Mouse (Mus musculus) neural tube, embryonic 11.5 days (tissue): ENCODE data around the gene Klhdc2. TPM values are rescaled to one million over a fixed set of nuclear protein-coding genes. Genes with fewer than 3 reads are reported as not detected.

Source experiments
- ATAC-seq: fragments of 200-750 bp; cut with Nextera tagmentation; 2 replicates; pipeline ENCODE4 v1.8.0; 2017; ENCODE audit warnings: moderate number of reproducible peaks, mild to moderate bottlenecking, moderate TSS enrichment, moderate library complexity; ENCODE audit not compliant: insufficient read depth, low FRiP score, low TSS enrichment
- DNase-seq: peaks from one replicate; pipeline ENCODE4 v3.0.0-alpha.2; 2015; ENCODE audit warnings: low spot score
- H3K27ac ChIP-seq: fragments of 300-500 bp; sonication (generic); 2 replicates; pipeline ENCODE4 v1.5.1; 2014; ENCODE audit warnings: low read depth, mild to moderate bottlenecking, low read length
- H3K27me3 ChIP-seq: fragments of 300-500 bp; sonication (generic); 2 replicates; pipeline ENCODE4 v1.6.1; 2014; ENCODE audit warnings: mild to moderate bottlenecking, low read length, mixed read lengths; ENCODE audit not compliant: control insufficient read depth, insufficient read depth
- H3K36me3 ChIP-seq: fragments of 300-500 bp; sonication (generic); 2 replicates; pipeline ENCODE4 v1.6.1; 2014; ENCODE audit warnings: mild to moderate bottlenecking, low read length, moderate library complexity, mixed read lengths; ENCODE audit not compliant: control insufficient read depth, insufficient read depth
- H3K4me1 ChIP-seq: fragments of 300-500 bp; sonication (generic); 2 replicates; pipeline ENCODE4 v1.6.1; 2014; ENCODE audit warnings: low read length, mixed read lengths; ENCODE audit not compliant: control insufficient read depth, insufficient read depth
- H3K4me2 ChIP-seq: fragments of 300-500 bp; sonication (generic); 2 replicates; pipeline ENCODE4 v1.6.1; 2014; ENCODE audit warnings: low read depth, mild to moderate bottlenecking, moderate library complexity
- H3K4me3 ChIP-seq: fragments of 300-500 bp; sonication (generic); 2 replicates; pipeline ENCODE4 v1.5.1; 2014; ENCODE audit warnings: low read depth, low read length
- H3K9ac ChIP-seq: fragments of 300-500 bp; sonication (generic); 2 replicates; pipeline ENCODE4 v1.6.1; 2014; ENCODE audit warnings: mild to moderate bottlenecking, low read length
- H3K9me3 ChIP-seq: fragments of 300-500 bp; sonication (generic); 2 replicates; pipeline ENCODE4 v1.6.1; 2016; ENCODE audit warnings: low read length; ENCODE audit not compliant: control insufficient read depth
- WGBS: fragments of 180-500 bp; shearing (Covaris S2); extraction: QIAGEN DNeasy Blood & Tissue Kit; methylation state at CpG from one replicate; pipeline ENCODE4 v1.1.7; 2014; 5-methylcytosine and 5-hydroxymethylcytosine counted together
- polyA plus RNA-seq: library from polyadenylated mRNA; unstranded; fragments of >200 nt; fragmentation: Nextera tagmentation; extraction: Ambion mirVana; gene quantifications from 2 replicates; pipeline ENCODE4 v1.2.1, GENCODE M21; 2014

Klhdc2 gene
- polyA plus RNA-seq, 1 experiment from 2014 or later: 251 TPM

DNA sequence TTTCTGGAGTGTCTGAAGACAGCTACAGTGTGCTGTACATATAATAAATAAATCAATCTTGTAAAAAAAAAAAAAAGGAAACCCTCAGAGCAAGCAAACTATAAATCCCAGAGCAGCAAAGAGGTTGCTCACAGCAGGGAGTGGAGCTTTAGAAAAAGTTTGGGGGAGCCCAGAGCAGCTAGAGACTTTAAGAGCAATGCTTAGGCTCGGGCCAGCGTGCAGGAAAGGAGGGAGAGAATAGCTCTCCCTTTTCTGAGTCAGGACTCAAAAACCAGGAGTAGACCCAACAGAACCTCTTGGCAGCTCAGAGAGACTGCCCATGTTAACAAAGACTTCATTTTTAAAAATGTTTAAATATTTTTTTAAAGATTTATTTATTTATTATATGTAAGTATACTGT lies 27.5 kb upstream of the Klhdc2 start:
- H3K36me3 ChIP-seq: no peaks in the 10 kb centered on the region
- no peak overlapping the region for H3K4me2 ChIP-seq
- no peaks in the 10 kb centered on the region for H3K9me3 ChIP-seq
- 67% methylated on average over 2 of the region's 2 CpGs for WGBS
- no peaks in the 10 kb centered on the region for H3K27me3 ChIP-seq
- H3K27ac ChIP-seq: no peak overlapping the region
- H3K4me1 ChIP-seq: no peaks in the 10 kb centered on the region
- H3K4me3 ChIP-seq: no peak overlapping the region
- no peak overlapping the region for H3K9ac ChIP-seq
- DNase-seq (no peak), ATAC-seq (no peak)

DNA sequence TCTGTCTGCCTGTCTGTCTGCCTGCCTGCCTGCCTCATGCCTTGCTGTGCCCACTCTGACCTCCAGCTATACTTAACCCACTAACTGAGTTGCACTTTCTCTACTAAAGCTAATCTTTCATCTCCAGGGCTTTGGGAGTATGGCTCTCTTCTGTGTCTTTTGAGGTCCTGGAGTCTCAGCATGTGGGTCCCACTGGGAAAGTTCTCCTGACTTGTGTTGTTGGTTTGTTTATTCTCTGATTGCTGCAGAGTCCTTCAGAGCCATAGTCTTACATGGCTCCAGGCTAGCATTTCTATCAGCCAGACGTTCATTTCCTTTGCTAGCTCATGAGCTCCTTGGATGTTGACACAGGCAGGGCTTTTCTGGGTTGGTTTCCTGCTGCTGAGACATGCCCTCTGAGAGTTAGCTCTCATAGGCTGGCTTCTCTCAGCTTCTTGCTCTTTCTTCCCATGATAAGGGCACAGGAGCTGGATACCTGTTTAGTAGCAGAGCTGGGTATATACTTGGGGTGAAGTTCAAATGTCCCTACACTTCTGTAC lies 16.5 kb upstream of the Klhdc2 start:
- 59% methylated on average over 1 of the region's 1 CpGs for WGBS
- DNase-seq (no peak), ATAC-seq (no peak)

DNA sequence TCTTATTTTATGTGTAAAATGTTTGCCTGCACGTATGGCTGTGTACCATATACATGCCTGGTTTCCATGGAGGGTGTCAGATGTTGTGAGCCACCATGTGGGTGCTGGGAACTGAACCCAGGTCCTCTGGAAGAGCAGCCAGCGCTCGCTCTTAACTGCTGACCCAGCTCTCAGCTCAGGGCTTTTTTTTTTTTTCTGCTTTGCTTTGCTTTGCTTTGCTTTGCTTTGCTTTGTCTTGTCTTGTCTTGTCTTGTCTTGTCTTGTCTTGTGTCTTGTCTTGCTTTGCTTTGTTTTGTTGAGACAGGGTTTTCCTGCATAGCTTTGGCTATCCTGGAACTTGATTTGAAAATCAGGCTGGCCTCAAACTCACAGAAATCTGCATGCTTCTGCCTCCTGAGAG lies 15.6 kb upstream of the Klhdc2 start:
- DNase-seq (no peak), ATAC-seq (no peak)
- H3K36me3 ChIP-seq: no peaks in the 10 kb centered on the region
- no peak overlapping the region for H3K4me2 ChIP-seq
- H3K9ac ChIP-seq: no peak overlapping the region
- H3K27ac ChIP-seq: no peak overlapping the region
- 93% methylated on average over 3 of the region's 3 CpGs for whole genome bisulfite sequencing
- H3K27me3 ChIP-seq: no peaks in the 10 kb centered on the region
- H3K9me3 ChIP-seq: no peaks in the 10 kb centered on the region
- H3K4me3 ChIP-seq: no peak overlapping the region
- H3K4me1 ChIP-seq: no peaks in the 10 kb centered on the region

More for the DNA sequence above, 16.5 kb upstream of the Klhdc2 start:
- no peaks in the 10 kb centered on the region for H3K36me3 ChIP-seq
- H3K4me2 ChIP-seq: no peak overlapping the region
- H3K27me3 ChIP-seq: no peaks in the 10 kb centered on the region
- no peak overlapping the region for H3K27ac ChIP-seq
- no peaks in the 10 kb centered on the region for H3K4me1 ChIP-seq
- H3K4me3 ChIP-seq: no peak overlapping the region
- no peak overlapping the region for H3K9ac ChIP-seq
- H3K9me3 ChIP-seq: no peaks in the 10 kb centered on the region

DNA sequence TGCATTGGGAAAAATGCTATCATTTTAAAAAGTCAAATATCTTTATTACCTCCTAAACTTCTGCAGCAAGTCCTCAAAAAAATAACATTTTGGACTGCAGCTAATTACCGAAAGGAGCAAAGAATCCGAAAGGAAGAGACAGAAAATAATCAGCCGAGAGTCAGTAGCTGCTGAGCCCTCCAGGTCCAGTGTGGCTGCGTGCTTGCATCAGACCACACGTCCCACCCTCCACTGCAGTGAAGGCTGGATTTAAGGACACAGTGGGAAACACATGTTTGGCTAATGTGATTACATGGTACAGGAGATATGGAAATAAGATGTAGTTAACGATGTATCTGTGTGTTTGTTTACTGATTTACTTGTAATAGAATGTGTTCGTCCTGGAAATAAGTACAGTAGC lies 13.3 kb upstream of the Klhdc2 start:
- no peaks in the 10 kb centered on the region for H3K4me1 ChIP-seq
- 90% methylated on average over 7 of the region's 7 CpGs for WGBS
- H3K27me3 ChIP-seq: no peaks in the 10 kb centered on the region
- H3K9ac ChIP-seq: no peak overlapping the region
- H3K9me3 ChIP-seq: no peaks in the 10 kb centered on the region
- H3K4me3 ChIP-seq: no peak overlapping the region
- ATAC-seq: no peak
- H3K27ac ChIP-seq: no peak overlapping the region
- H3K4me2 ChIP-seq: no peak overlapping the region
- no peaks in the 10 kb centered on the region for H3K36me3 ChIP-seq
- no peak for DNase-seq

DNA sequence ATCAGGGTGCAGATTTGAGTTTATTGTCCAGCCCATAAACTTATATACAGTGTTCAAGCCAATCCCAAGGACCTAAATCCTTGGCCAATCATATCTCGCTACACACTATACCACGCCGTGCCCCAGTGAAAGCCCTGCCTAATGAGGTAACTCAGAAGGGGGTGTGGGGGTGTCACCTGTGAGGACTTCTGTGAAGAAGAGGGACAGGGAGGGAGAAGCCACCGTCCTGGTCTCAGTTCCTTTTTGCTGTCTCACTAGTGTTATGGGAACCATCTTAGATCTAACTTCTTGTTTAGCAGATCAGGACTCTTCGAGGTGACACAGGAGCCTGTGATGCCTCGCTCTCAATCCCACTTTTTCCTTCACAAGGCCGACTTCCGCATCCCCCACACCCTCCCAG lies 8.9 kb upstream of the Klhdc2 start:
- ATAC-seq: no peak

DNA sequence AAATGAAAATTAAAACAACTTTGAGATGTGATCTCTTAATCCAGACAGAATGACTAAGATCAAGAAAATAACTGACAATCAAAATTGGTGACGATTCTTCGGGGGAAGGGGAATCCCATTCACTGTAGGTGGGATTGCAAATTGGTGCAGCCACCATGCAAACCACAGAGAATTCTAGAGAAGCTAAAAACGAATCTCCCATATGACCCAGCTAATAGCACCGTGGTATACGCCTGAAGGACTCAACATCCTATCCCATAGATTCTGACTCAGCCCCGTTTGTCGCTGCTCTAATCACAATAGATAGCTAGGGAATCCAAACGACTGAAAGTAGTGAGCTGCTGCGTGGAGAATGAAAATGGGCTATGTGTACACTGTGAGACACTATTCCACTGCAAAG lies 7.8 kb upstream of the Klhdc2 start:
- Histone ChIP-seq H3K36me3 (no peaks in the 10 kb centered on the region), H3K27ac (no peak overlapping the region), H3K9ac (no peak overlapping the region), H3K9me3 (no peaks in the 10 kb centered on the region), H3K4me2 (no peak overlapping the region), H3K4me1 (no peaks in the 10 kb centered on the region), H3K27me3 (no peaks in the 10 kb centered on the region), H3K4me3 (no peak overlapping the region)
- DNase-seq: no peak
- 80% methylated on average over 9 of the region's 9 CpGs for WGBS
- no peak for ATAC-seq

More for the DNA sequence above, 8.9 kb upstream of the Klhdc2 start:
- no peak for DNase-seq
- H3K36me3 ChIP-seq: no peaks in the 10 kb centered on the region
- no peak overlapping the region for H3K27ac ChIP-seq
- no peak overlapping the region for H3K4me2 ChIP-seq
- 90% methylated on average over 8 of the region's 8 CpGs for WGBS
- no peaks in the 10 kb centered on the region for H3K9me3 ChIP-seq
- H3K4me1 ChIP-seq: no peaks in the 10 kb centered on the region
- no peak overlapping the region for H3K9ac ChIP-seq
- H3K27me3 ChIP-seq: no peaks in the 10 kb centered on the region
- H3K4me3 ChIP-seq: no peak overlapping the region

DNA sequence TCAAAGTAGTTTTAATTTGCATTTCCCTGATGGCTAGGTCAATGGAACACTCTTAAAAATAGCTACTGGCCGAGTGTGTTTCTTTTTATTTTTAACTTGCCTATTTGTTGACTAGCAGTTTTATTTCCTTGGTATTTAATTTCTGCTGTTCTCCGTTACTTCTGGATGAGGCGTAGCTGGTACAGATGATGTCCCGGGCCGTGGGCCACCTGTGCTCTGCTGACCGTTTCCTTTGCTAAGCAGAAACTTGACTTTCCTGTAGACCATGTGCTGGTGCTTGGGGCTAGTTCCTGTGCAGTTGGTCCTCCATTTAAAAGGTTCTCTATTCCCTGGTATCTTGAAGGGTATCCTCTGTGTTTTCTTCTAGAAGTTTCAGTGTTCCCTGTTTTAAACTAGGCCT lies 4.1 kb upstream of the Klhdc2 start:
- WGBS: 92% methylated on average over 6 of the region's 6 CpGs
- no peak for ATAC-seq
- no peak overlapping the region for H3K4me2 ChIP-seq
- no peak overlapping the region for H3K27ac ChIP-seq
- H3K4me1 ChIP-seq: no peaks in the 10 kb centered on the region
- H3K36me3 ChIP-seq: no peaks in the 10 kb centered on the region
- DNase-seq: no peak
- H3K9me3 ChIP-seq: no peaks in the 10 kb centered on the region
- H3K4me3 ChIP-seq: no peak overlapping the region
- no peak overlapping the region for H3K9ac ChIP-seq
- no peaks in the 10 kb centered on the region for H3K27me3 ChIP-seq

DNA sequence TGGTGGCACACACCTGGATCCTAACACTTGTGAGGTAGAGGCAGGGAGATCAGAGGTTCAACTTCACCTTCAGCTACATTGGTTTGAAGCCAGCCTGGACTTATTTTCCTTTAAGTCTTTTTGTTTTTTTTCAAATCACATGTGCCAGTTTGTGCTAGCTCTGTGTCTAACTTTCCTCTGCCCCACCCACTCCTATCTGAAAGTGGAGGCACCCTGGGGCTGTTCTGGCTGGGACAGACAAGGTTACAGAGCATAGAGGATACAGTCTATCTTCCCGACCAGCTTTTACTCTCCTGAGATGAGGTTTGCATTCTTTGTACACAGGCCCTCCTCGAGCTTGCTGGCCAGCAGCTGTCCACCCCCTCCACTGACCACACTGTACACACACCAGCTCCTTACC lies 2.7 kb upstream of the Klhdc2 start:
- no peak overlapping the region for H3K4me2 ChIP-seq
- 57% methylated on average over 2 of the region's 2 CpGs for WGBS
- H3K36me3 ChIP-seq: no peaks in the 10 kb centered on the region
- ATAC-seq (no peak), DNase-seq (no peak)
- no peak overlapping the region for H3K4me3 ChIP-seq
- H3K4me1 ChIP-seq: no peaks in the 10 kb centered on the region; the same call in 1 of the 2 replicates
- H3K9ac ChIP-seq: no peak overlapping the region
- H3K27ac ChIP-seq: no peak overlapping the region
- no peaks in the 10 kb centered on the region for H3K27me3 ChIP-seq
- H3K9me3 ChIP-seq: no peaks in the 10 kb centered on the region

DNA sequence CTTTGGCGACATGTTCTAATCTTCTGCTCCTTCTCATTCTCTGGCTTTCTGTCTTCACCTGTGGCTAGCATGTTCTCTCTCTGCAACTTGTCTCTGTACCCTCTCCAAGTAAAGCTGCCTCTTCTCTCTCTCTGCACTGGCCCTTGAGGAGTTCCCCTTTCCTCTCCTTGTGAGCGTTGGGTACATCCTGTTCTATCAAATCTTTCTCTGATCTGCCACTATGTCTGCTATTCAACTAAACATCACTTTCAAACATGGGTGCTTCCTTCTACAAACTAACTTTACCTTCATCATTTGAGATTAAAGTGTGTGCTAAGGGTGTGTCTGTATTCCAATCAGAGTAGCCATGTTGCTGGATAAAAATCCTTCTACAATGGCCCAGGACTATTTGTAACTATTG lies 1.5 kb upstream of the Klhdc2 start:
- no peak for ATAC-seq
- no peak overlapping the region for H3K27ac ChIP-seq
- H3K36me3 ChIP-seq: no peaks in the 10 kb centered on the region
- DNase-seq: no peak
- peaks cover 5% of the 10 kb centered on the region; the same call in 1 of the 2 replicates for H3K4me1 ChIP-seq
- no peaks in the 10 kb centered on the region for H3K9me3 ChIP-seq
- H3K4me2 ChIP-seq: no peak overlapping the region
- no peak overlapping the region for H3K9ac ChIP-seq
- no peaks in the 10 kb centered on the region for H3K27me3 ChIP-seq
- WGBS: 84% methylated on average over 2 of the region's 2 CpGs
- H3K4me3 ChIP-seq: no peak overlapping the region
